Mouse (Mus musculus) liver, adult 2 months (tissue): Measurements from ENCODE around the gene Slc23a2.

Experiments used
- CTCF ChIP-seq: fragments of 200-500 bp; IDR thresholded peaks from 2 replicates; pipeline ENCODE4 v1.5.1; 2011; ENCODE audit warnings: low read depth, low read length, control low read depth
- POLR2A ChIP-seq: fragments of 200-500 bp; IDR thresholded peaks from 2 replicates; pipeline ENCODE4 v1.6.1; 2011; ENCODE audit warnings: low read length, control low read depth; ENCODE audit not compliant: insufficient read depth; ENCODE audit errors: extremely low read depth

DNA sequence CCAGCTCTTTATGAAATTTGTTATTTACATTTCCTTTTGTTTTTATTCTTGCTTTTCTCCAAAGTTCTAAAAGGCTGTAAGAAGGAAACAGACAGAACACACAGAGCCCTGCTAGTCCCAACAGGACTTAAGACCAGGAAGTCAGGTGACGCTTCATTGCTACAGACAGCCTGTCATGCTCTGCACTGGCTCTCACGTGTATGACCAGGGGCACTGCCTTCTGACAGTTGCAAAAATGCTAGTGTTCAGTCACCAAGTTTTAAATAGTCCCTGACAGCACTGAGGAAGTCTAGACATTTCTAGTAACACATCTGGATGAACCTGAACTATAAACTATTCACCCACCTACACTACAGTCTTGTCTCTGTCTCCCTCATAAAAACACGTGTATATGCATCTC is 34.2 kb downstream of the Slc23a2 start:
- TF ChIP-seq POLR2A (no peak), CTCF (no peak)
